Mouse (Mus musculus) heart, embryonic 16.5 days (tissue): Measurements from ENCODE around the gene Cyp17a1. TPM values are rescaled to one million over a fixed set of nuclear protein-coding genes. Genes with fewer than 3 reads are reported as not detected.
A peak's percentile ranks its signal among the peaks of the same experiment; 100 is the strongest.

Experiments used
- ATAC-seq: fragments of 200-750 bp; cut with Nextera tagmentation; replicated peaks from 2 replicates; pipeline ENCODE4 v1.8.0; 2017; ENCODE audit warnings: moderate number of reproducible peaks; ENCODE audit not compliant: insufficient read depth, low FRiP score; ENCODE audit errors: extremely low read depth
- H3K27ac ChIP-seq: fragments of 300-500 bp; sonication (generic); 2 replicates; pipeline ENCODE4 v1.5.1; 2014; ENCODE audit warnings: mild to moderate bottlenecking, low read length, control low read depth, moderate library complexity
- H3K27me3 ChIP-seq: fragments of 300-500 bp; sonication (generic); 2 replicates; pipeline ENCODE4 v1.6.1; 2014; ENCODE audit warnings: low read length, mixed read lengths; ENCODE audit not compliant: control insufficient read depth, insufficient read depth
- H3K36me3 ChIP-seq: fragments of 300-500 bp; sonication (generic); 2 replicates; pipeline ENCODE4 v1.6.1; 2014; ENCODE audit not compliant: control insufficient read depth, insufficient read depth
- H3K4me1 ChIP-seq: fragments of 300-500 bp; sonication (generic); 2 replicates; pipeline ENCODE4 v1.6.1; 2014; ENCODE audit warnings: low read length, mixed read lengths; ENCODE audit not compliant: control insufficient read depth, insufficient read depth
- H3K4me2 ChIP-seq: fragments of 300-500 bp; sonication (generic); 2 replicates; pipeline ENCODE4 v1.6.1; 2014; ENCODE audit warnings: low read depth, mild to moderate bottlenecking, control low read depth, low read length
- H3K4me3 ChIP-seq: fragments of 300-500 bp; sonication (generic); 2 replicates; pipeline ENCODE4 v1.5.1; 2014; ENCODE audit warnings: mild to moderate bottlenecking, control low read depth, low read length
- H3K9ac ChIP-seq: fragments of 300-500 bp; sonication (generic); 2 replicates; pipeline ENCODE4 v1.6.1; 2014; ENCODE audit warnings: low read length, control low read depth
- H3K9me3 ChIP-seq: fragments of 300-500 bp; sonication (generic); replicated peaks from 2 replicates; pipeline ENCODE4 v1.6.1; 2016; ENCODE audit warnings: low read length; ENCODE audit not compliant: control insufficient read depth
- WGBS: fragments of 180-500 bp; shearing (Covaris S2); extraction: QIAGEN DNeasy Blood & Tissue Kit; methylation state at CpG from one replicate; pipeline ENCODE4 v1.1.7; 2014; 5-methylcytosine and 5-hydroxymethylcytosine counted together
- polyA plus RNA-seq: library from polyadenylated mRNA; unstranded; fragments of >200 nt; fragmentation: Nextera tagmentation; extraction: Ambion mirVana; gene quantifications from 2 replicates; pipeline ENCODE4 v1.2.1, GENCODE M21; 2015

Gene Cyp17a1
- polyA plus RNA-seq, 1 experiment from 2014 or later, result 1.7 TPM

- no peak overlapping the region for H3K9ac ChIP-seq
- no peak overlapping the region for H3K4me3 ChIP-seq
- 42% methylated on average over 4 of the region's 4 CpGs for WGBS
- H3K36me3 ChIP-seq, result peaks cover 11% of the 10 kb centered on the region
- H3K9me3 ChIP-seq, result no peaks in the 10 kb centered on the region
- H3K4me1 ChIP-seq, result peaks cover 7% of the 10 kb centered on the region; the same call in 1 of the 2 replicates
- ATAC-seq, result no peak
- no peaks in the 10 kb centered on the region for H3K27me3 ChIP-seq
- no peak overlapping the region for H3K27ac ChIP-seq
- H3K4me2 ChIP-seq, result no peak overlapping the region
Observed at GRCm38 (mm10) chr19:46661511-46661910, 11.5 kb downstream of the Cyp17a1 start.

- Histone ChIP-seq H3K4me1 (peaks cover 7% of the 10 kb centered on the region; the same call in 1 of the 2 replicates), H3K4me2 (no peak overlapping the region), H3K27me3 (no peaks in the 10 kb centered on the region), H3K9me3 (no peaks in the 10 kb centered on the region), H3K9ac (no peak overlapping the region), H3K4me3 (no peak overlapping the region), H3K27ac (no peak overlapping the region), H3K36me3 (peaks cover 34% of the 10 kb centered on the region)
- no peak for ATAC-seq
- 43% methylated on average over 9 of the region's 9 CpGs for WGBS
Observed at GRCm38 (mm10) chr19:46658851-46659250, 14.1 kb downstream of the Cyp17a1 start.

- H3K27me3 ChIP-seq, result no peaks in the 10 kb centered on the region
- H3K9me3 ChIP-seq, result no peaks in the 10 kb centered on the region
- no peak overlapping the region for H3K27ac ChIP-seq
- peaks cover 7% of the 10 kb centered on the region; the same call in 1 of the 2 replicates for H3K4me1 ChIP-seq
- peaks cover 34% of the 10 kb centered on the region for H3K36me3 ChIP-seq
- 94% methylated on average over 7 of the region's 7 CpGs for WGBS
- ATAC-seq, result no peak
- H3K4me2 ChIP-seq, result no peak overlapping the region
- H3K4me3 ChIP-seq, result no peak overlapping the region
- no peak overlapping the region for H3K9ac ChIP-seq
Observed at GRCm38 (mm10) chr19:46658348-46658747, 14.6 kb downstream of the Cyp17a1 start.

- Histone ChIP-seq H3K27ac (no peak overlapping the region), H3K9ac (no peak overlapping the region), H3K4me2 (no peak overlapping the region), H3K36me3 (peaks cover 38% of the 10 kb centered on the region), H3K9me3 (no peaks in the 10 kb centered on the region), H3K4me1 (peaks cover 8% of the 10 kb centered on the region), H3K27me3 (no peaks in the 10 kb centered on the region), H3K4me3 (no peak overlapping the region)
- no peak for ATAC-seq
- WGBS, result 92% methylated on average over 3 of the region's 3 CpGs
Observed at GRCm38 (mm10) chr19:46657339-46658020, 15.5 kb downstream of the Cyp17a1 start.

GRCm38 (mm10) chr19:46656151-46656840, 16.7 kb downstream of the Cyp17a1 start:
- no peak for ATAC-seq
- no peaks in the 10 kb centered on the region for H3K27me3 ChIP-seq
- WGBS, result 84% methylated on average over 21 of the region's 21 CpGs
- H3K4me2 ChIP-seq, result no peak overlapping the region
- no peak overlapping the region for H3K9ac ChIP-seq
- H3K9me3 ChIP-seq, result no peaks in the 10 kb centered on the region
- peaks cover 8% of the 10 kb centered on the region for H3K4me1 ChIP-seq
- no peak overlapping the region for H3K4me3 ChIP-seq
- peaks cover 45% of the 10 kb centered on the region for H3K36me3 ChIP-seq
- peak overlapping the region; percentile 13; the same call in 1 of the 2 replicates for H3K27ac ChIP-seq

- Histone ChIP-seq H3K9ac (no peak overlapping the region), H3K27me3 (no peaks in the 10 kb centered on the region), H3K4me1 (peaks cover 8% of the 10 kb centered on the region), H3K4me3 (no peak overlapping the region), H3K9me3 (no peaks in the 10 kb centered on the region), H3K4me2 (no peak overlapping the region), H3K36me3 (peaks cover 45% of the 10 kb centered on the region), H3K27ac (0 out of 2 replicates have a peak overlapping the region, but pooled peaks have one; percentile 21)
- no peak for ATAC-seq
- WGBS, result 82% methylated on average over 10 of the region's 10 CpGs
Observed at GRCm38 (mm10) chr19:46655626-46656025, 17.3 kb downstream of the Cyp17a1 start.

- no peak overlapping the region for H3K4me2 ChIP-seq
- peak; percentile 46; the same call in 1 of the 2 replicates for ATAC-seq
- H3K4me1 ChIP-seq, result peaks cover 6% of the 10 kb centered on the region
- H3K27ac ChIP-seq, result no peak overlapping the region
- H3K9ac ChIP-seq, result no peak overlapping the region
- no peaks in the 10 kb centered on the region for H3K27me3 ChIP-seq
- H3K36me3 ChIP-seq, result peaks cover 50% of the 10 kb centered on the region
- H3K4me3 ChIP-seq, result no peak overlapping the region
- H3K9me3 ChIP-seq, result no peaks in the 10 kb centered on the region
- 86% methylated on average over 14 of the region's 14 CpGs for WGBS
Observed at GRCm38 (mm10) chr19:46653616-46654235, 19.2 kb downstream of the Cyp17a1 start.

GRCm38 (mm10) chr19:46653188-46653587, 19.8 kb downstream of the Cyp17a1 start:
- H3K4me3 ChIP-seq, result no peak overlapping the region
- H3K27ac ChIP-seq, result no peak overlapping the region
- peaks cover 6% of the 10 kb centered on the region for H3K4me1 ChIP-seq
- no peak overlapping the region for H3K9ac ChIP-seq
- H3K36me3 ChIP-seq, result peaks cover 50% of the 10 kb centered on the region
- 36% methylated on average over 5 of the region's 5 CpGs for WGBS
- H3K9me3 ChIP-seq, result no peaks in the 10 kb centered on the region
- ATAC-seq, result no peak
- no peaks in the 10 kb centered on the region for H3K27me3 ChIP-seq
- H3K4me2 ChIP-seq, result no peak overlapping the region

GRCm38 (mm10) chr19:46648565-46648964, 24.4 kb downstream of the Cyp17a1 start:
- Histone ChIP-seq H3K4me1 (peaks cover 41% of the 10 kb centered on the region), H3K36me3 (peaks cover 23% of the 10 kb centered on the region; the same call in 1 of the 2 replicates), H3K27ac (no peak overlapping the region), H3K9me3 (no peaks in the 10 kb centered on the region), H3K27me3 (no peaks in the 10 kb centered on the region), H3K9ac (no peak overlapping the region), H3K4me3 (no peak overlapping the region), H3K4me2 (no peak overlapping the region)
- 88% methylated on average over 14 of the region's 14 CpGs for WGBS
- ATAC-seq, result no peak
